8 mouse cellular contexts compared by ENCODE assay signal in the genomic region with DNA sequence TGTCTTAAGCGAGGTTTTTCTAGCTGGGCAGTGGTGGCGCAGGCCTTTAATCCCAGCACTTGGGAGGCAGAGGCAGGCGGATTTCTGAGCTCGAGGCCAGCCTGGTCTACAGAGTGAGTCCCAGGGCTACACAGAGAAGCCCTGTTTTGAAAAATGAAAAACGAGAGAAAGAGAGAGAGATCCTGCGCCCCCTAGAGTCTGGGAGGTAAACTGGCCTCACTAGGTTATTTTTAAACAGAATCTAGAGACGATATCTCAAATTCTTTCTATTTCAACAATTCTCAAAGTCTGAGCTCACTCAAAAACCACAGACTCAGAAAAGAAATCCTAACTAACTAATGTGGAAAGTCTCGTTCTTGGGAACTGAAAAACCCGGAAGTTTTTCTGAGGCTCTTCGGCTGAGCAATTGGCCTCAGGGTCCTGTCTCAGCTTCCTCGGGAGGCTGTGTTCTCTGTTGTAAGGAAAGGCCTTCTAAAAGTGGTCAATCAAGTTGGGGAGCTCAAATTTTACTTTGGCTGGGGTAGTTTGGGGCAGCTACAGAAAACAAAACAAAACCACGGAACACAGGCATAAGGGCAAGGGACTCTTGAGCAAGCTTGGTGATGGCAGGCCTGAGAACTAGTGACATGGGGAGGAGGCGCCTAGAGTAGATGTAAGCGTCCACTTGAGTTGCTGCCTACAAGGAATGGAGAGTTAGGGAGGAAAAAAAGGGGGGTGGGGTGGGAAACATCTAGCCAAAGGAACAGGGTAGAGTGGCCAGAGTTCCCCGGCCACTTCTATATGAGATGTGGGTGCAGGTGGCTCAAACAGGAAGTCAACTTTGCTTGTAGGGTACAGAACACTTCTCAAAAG. TPM values are rescaled to one million over a fixed set of nuclear protein-coding genes. Genes with fewer than 3 reads are reported as not detected.
A peak's percentile ranks its signal among the peaks of the same experiment; 100 is the strongest.
DNase-seq lines count a peak whose midpoint lies in the region; ATAC-seq and TF ChIP-seq lines count a peak whose summit lies in the region.

No protein-coding gene starts in this region.

- no peaks in the 10 kb centered on the region for H3K4me1 ChIP-seq in cortical plate, adult 2 months (ENCODE audit: control insufficient read depth, insufficient read depth, low read length)
- H3K4me1 ChIP-seq in lung, postnatal 0 days (ENCODE audit: insufficient read depth, low read depth, low read length) = peaks cover 8% of the 10 kb centered on the region; the same call in 1 of the 2 replicates

- no peak for TF ChIP-seq POLR2A in cortical plate, adult 2 months (IDR thresholded peaks at IDR 0.05; ENCODE audit: extremely low read depth, insufficient read depth, low read length)

- no peaks in the 10 kb centered on the region for H3K27me3 ChIP-seq in lung, postnatal 0 days (replicated peaks; ENCODE audit: insufficient read depth, low read length)

- no peak overlapping the region for H3K27ac ChIP-seq in cortical plate, adult 2 months (ENCODE audit: insufficient read depth, low read length)
- peak overlapping the region; percentile 94 for H3K27ac ChIP-seq in lung, postnatal 0 days (ENCODE audit: low read length)

- no peak for TF ChIP-seq CTCF in cortical plate, adult 2 months (IDR thresholded peaks at IDR 0.05; ENCODE audit: extremely low read depth, insufficient read depth, low read length)
- TF ChIP-seq CTCF in lung, postnatal 0 days (IDR thresholded peaks at IDR 0.05) = peak; percentile 57

- H3K9ac ChIP-seq in lung, postnatal 0 days (replicated peaks; ENCODE audit: low read depth) = no peak overlapping the region

- 63% methylated on average over 15 of the region's 15 CpGs for WGBS in lung, postnatal 0 days

- peak; percentile 89 for DNase-seq in heart, adult 11 months
- DNase-seq in heart, adult 9 months (ENCODE audit: low spot score in 2 of 2) = no peak
- DNase-seq in 416B (ENCODE audit: low read depth) = peak; percentile 82
- peak; percentile 76 for DNase-seq in lung, postnatal 0 days (ENCODE audit: low spot score)
- DNase-seq in right cerebral cortex, postnatal 4 days = no peak
- no peak for DNase-seq in embryo, embryonic 11 days

- peak overlapping the region; percentile 98 for H3K4me2 ChIP-seq in lung, postnatal 0 days (replicated peaks; ENCODE audit: low read depth, low read length)

- H3K4me3 ChIP-seq in cortical plate, adult 2 months (ENCODE audit: insufficient read depth, low read length) = peak overlapping the region; percentile 66; the same call in 1 of the 2 replicates
- H3K4me3 ChIP-seq in lung, postnatal 0 days (ENCODE audit: low read depth, low read length) = 0 out of 2 replicates have a peak overlapping the region, but pooled peaks have one; percentile 67

- no peak for TF ChIP-seq EP300 in lung, postnatal 0 days (IDR thresholded peaks at IDR 0.05)

- no peaks in the 10 kb centered on the region for H3K36me3 ChIP-seq in lung, postnatal 0 days (ENCODE audit: insufficient read depth, low read length)

- H3K9me3 ChIP-seq in lung, postnatal 0 days (ENCODE audit: low read length) = no peaks in the 10 kb centered on the region

- ATAC-seq in lung, postnatal 0 days = peak; percentile 37
- no peak for ATAC-seq in cerebellum, adult (ENCODE audit: insufficient number of reproducible peaks, low FRiP score, low TSS enrichment)

RNA-seq across cellular contexts. Expression of a gene that starts 8.0 kb away (rescaled TPM):
- polyA plus RNA-seq in cortical plate, adult 2 months (2012; rRNA removed) = 9.3 and 10.5 TPM in 2 replicates
- 25.2 and 33.9 TPM in 2 replicates for polyA plus RNA-seq in lung, postnatal 0 days (2015; fragmentation: Nextera tagmentation; extraction: Ambion mirVana)

RNA-seq across cellular contexts. Expression of a gene that starts 17.4 kb away (rescaled TPM):
- 2.6 and 3.6 TPM in 2 replicates for polyA plus RNA-seq in cortical plate, adult 2 months (2012; rRNA removed)
- polyA plus RNA-seq in lung, postnatal 0 days (2015; fragmentation: Nextera tagmentation; extraction: Ambion mirVana) = 21.4 and 25.2 TPM in 2 replicates

Comparison
In these comparisons a context has a peak if more than half of its experiments do, and no peak if none do; other contexts are left out.
1. DNase-seq: peak in heart, adult 11 months (single experiment), 416B (single experiment) and lung, postnatal 0 days (single experiment); none in heart, adult 9 months (0 of 2), right cerebral cortex, postnatal 4 days (single experiment) and embryo, embryonic 11 days (single experiment).